Mouse (Mus musculus): ENCODE data around the gene Slc22a23.

DNA sequence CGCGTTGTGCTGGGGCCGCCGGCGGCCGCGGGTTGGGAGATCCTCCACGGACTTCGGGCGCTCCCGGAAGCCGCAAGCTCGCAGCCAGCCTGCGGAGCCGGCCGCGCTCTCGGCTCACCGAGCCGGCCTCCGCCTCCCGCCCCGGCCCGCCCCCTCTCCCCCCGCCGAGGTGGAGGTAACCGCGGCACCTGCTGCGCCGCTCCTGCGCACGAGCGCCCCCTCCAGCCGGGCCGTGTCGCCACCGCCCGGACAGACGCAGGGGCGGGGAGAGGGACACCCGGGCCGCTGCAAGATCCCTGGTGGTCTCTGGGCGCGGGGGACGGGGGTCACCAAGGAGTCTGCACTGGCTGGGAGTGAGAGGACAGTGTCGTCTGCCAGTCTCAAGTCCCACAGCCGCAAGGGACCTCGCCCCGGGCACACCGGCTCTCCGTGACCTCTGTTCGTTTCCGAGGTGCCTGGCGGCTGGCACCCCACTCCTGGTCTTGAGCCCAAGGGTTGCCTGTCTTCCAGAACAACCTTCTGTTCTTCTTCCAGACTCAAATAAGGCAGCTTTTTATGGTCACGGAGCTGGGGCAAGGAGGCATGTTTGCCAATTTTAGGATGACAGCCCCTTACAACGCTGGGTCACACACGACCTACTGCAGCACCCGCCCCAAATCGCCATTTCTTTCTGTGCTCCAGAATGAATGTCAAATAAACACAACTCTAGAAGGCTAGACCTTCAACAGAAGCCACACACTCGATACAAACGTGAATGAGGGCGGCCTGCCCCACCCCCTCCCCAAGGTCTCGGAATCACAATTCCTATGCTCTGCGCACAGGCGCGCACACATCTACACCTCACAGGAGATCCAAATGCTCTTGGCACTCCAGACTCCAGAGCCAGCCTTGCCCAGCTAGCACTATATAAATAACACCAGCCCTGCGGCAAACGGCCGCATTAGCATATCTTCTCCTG lies at the start of gene Slc22a23:
- peak; percentile 74 for TF ChIP-seq CTCF (IDR thresholded peaks at IDR 0.05)
- TF ChIP-seq POLR2A (IDR thresholded peaks at IDR 0.05; ENCODE audit: insufficient read depth, low read depth, low read length), result peak; percentile 45; the same call in 1 of the 2 replicates
- no peak for TF ChIP-seq EP300 (IDR thresholded peaks at IDR 0.05; ENCODE audit: insufficient read depth, low read depth, low read length)
